Mouse (Mus musculus) spleen, postnatal 36 days (tissue): ENCODE measurements around the gene Olfr710.
A peak's percentile ranks its signal among the peaks of the same experiment; 100 is the strongest.
"Not testable (repeated sequence)": the region's sequence is repeated elsewhere in the genome, so short reads cannot be mapped to it uniquely, and the experiment has no call there.

ENCODE experiments used
- DNase-seq, 2 experiments: peaks; one replicate each; pipeline ENCODE4 v3.0.0; 2022; ENCODE audit warnings: low spot score in 2 of 2, mixed read lengths in 1 of 2

Gene Olfr710

DNA sequence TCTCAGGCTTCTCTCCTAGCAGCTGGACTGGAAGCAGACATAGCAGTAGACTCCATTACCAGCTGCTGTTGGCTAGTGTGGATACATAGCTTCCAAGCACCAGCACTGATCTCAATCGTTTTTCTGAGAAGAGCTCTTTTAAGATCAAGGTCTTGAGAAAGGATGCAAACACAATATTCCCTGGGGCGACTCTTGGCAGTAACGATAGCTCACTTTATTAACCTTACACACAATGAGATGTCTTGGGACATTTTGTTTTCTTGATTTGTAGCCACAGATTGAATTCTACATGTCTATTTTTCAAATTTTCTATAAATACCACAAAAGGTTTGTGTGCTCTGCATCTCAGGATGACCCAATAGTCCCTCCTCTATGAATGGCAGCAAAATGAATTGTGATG lies at the start of gene Olfr710:
TSS of gene Olfr710 (minus strand) at position 101 of the 400 bp plus-strand sequence.
- DNase-seq, result no peak

DNA sequence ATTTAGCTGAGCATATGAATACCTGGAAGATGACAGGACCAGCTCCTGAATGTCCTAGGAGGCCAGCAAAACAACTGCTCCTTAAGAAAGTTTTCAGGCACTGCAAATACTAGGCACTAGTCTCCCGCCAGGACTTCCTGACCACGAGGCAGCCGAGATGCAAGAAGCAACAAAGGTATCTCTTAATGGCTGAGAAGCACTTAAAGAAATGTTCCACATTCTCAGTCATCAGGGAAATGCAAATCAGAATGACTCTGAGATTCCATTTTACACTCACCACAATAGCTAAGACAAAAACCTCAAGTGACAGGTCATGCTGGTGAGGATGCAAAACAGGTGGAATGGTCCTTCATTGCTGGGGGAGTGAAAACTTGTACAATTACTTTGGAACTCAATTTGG lies 37.1 kb upstream of the Olfr710 start:
- DNase-seq, result no peak

DNA sequence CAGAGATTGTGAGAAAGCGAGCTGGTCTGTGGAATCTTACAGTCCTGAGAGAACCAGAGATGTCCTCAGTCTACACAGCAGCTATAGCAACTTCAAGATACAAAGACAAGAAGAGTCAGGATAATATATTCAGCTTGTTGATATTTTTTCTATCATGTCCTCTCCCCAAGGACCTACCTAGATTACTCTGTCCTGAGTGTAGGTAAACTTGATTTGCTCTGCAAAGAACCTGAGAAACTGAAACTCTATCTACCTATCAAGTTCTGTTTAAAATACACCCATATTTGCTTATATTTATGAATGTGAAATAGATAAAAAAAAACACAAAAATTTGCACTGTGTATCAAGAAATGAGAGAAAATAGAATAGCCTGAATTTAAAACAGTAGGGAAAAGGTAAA lies 27.2 kb upstream of the Olfr710 start, which contains the start of gene Olfr711:
TSS of gene Olfr711 (minus strand) at position 101 of the 400 bp plus-strand sequence.
- no peak for DNase-seq

DNA sequence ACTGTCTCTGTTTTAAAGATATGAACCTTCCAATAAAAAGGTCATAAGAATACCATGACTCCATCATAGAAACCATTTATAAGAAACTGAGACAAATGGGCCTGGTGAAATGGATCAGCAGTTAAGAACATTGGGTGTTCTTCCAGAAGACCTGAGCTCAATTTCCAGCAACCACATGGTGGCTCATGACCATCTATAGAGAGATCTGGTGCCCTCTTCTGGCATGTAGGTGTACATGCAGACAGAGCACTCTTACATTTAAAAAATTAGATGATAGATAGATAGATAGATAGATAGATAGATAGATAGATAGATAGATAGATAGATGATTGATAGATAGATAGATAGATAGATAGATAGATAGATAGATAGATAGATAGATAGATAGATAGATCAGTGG lies 19.4 kb upstream of the Olfr710 start:
- DNase-seq, result peak in 1 of 2 experiments; percentile 5

DNA sequence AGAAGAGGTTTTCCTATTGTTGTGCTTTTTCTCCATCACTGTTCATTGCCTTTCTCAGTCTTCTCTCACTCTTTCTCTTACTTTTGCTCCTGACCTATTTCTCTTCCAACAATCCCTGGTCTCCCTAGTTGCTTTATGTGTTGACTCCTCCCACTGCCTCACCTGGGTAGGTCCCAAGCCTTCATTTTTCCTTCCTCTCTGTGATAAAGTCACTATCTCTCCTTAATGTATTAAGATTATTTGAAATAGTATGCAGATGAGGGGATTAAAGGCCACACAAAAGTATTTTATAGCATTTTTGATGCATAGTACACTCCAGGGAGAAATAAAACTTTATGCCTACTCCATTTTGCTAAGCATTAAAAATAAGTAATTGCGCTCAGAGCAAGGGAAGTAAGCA lies 15.7 kb upstream of the Olfr710 start, which contains the start of gene Olfr6:
TSS of gene Olfr6 (minus strand) at position 101 of the 400 bp plus-strand sequence.
- DNase-seq, result no peak

DNA sequence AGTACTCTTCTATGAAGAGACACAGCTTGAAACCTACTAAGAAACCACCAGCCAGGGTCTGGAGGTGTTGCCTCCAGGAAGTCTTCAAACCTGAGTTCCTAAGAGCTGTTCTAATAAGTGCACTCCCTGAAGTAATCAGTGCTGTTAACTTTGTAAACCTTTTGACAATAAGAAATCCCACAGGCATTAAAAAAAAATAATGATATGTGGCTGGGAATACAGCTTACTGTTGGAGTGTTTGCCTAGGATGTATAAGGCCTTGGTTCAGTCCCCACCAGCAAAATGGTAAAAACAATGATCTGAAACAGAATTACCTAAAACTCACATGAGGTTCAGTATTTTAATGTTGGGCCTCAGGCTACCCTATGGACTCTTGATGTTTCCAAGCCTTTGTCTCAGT lies 16.0 kb downstream of the Olfr710 start, which contains the start of gene Olfr709-ps1:
TSS of gene Olfr709-ps1 (minus strand) at position 101 of the 400 bp plus-strand sequence.
- no peak for DNase-seq

DNA sequence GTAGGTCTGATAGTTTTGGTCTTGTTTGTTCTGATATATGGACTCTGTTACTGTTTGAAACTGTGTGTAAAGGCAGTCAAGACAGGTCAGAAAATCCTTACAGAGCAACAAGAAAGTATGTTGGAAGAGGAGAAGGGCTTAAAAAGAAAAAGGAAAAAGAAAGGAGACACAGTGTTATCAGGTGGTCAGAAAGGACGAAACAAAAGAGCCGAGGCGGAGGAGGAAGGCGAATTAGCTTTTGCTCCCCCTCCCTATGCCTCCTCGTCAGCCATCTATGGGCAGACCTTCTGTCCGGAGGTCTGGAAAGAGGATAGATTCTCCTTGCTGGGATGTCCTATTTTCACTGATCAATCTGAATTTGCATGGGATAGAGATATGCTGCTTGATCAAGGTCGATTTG lies 27.2 kb downstream of the Olfr710 start:
- DNase-seq, result peak; percentile 5 to 14

DNA sequence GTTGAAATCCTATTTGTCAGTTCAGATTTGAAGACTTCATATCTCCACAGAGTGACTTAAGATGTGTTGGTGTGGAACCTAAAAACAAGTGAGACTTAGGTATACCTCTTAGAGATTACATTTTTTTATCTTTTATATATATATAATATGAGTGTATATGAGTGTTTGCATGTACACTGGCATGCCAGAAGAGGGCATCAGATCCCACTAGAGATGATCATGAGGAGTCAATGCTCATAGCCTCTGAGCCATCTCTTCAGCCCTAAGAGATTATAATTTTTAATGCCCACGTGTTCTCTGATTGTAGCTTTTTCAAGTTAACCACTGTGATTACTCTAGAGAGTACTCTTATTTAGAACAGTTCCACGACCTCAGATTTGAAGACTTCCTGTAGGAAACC lies 40.4 kb downstream of the Olfr710 start, which contains the start of gene Olfr1532-ps1:
TSS of gene Olfr1532-ps1 (plus strand) at position 326 of the 400 bp plus-strand sequence.
- no peak for DNase-seq

DNA sequence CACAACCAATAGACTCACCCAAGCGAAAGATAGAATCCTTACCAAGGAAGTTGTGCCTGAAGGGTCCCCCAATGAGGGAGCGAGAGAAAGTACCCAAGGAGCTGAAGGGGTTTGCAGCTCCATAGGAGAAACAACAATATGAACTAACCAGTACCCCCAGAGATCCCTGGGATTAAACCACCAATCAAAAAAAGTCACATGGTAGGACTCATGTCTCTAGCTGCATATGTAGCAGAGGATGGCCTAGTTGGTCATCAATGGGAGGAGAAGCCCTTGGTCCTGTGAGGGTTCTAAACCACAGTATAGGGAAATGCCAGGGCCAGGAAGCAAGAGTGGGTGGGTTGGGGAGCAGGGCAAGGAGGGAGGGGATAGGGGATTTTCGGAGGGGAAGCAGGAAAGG lies 47.0 kb downstream of the Olfr710 start, which contains the start of gene Olfr707:
TSS of gene Olfr707 (minus strand) at position 101 of the 400 bp plus-strand sequence.
- not testable (repeated sequence) for DNase-seq
